Mouse (Mus musculus) bone marrow macrophage, adult 2 months (primary cell): ENCODE measurements around the gene Rexo5.

Experiments
- CTCF ChIP-seq: IDR thresholded peaks from 2 replicates; pipeline ENCODE4 v1.5.1; 2012; ENCODE audit warnings: low read depth, mild to moderate bottlenecking, low read length, moderate library complexity
- POLR2A ChIP-seq: IDR thresholded peaks from 2 replicates; pipeline ENCODE4 v1.6.1; 2012; ENCODE audit warnings: mild to moderate bottlenecking, low read depth, low read length, borderline replicate concordance

GRCm38 (mm10) chr7:119860971-119861334, 67.1 kb downstream of the Rexo5 start:
- no peak for TF ChIP-seq CTCF
- no peak for TF ChIP-seq POLR2A
